Mouse (Mus musculus): Measurements from ENCODE around the gene Gm49320. TPM values are rescaled to one million over a fixed set of nuclear protein-coding genes. Genes with fewer than 3 reads are reported as not detected.
A peak's percentile ranks its signal among the peaks of the same experiment; 100 is the strongest.

Gm49320 gene
- polyA plus RNA-seq, 1 experiment from 2014 or later: 1.2 TPM

DNA sequence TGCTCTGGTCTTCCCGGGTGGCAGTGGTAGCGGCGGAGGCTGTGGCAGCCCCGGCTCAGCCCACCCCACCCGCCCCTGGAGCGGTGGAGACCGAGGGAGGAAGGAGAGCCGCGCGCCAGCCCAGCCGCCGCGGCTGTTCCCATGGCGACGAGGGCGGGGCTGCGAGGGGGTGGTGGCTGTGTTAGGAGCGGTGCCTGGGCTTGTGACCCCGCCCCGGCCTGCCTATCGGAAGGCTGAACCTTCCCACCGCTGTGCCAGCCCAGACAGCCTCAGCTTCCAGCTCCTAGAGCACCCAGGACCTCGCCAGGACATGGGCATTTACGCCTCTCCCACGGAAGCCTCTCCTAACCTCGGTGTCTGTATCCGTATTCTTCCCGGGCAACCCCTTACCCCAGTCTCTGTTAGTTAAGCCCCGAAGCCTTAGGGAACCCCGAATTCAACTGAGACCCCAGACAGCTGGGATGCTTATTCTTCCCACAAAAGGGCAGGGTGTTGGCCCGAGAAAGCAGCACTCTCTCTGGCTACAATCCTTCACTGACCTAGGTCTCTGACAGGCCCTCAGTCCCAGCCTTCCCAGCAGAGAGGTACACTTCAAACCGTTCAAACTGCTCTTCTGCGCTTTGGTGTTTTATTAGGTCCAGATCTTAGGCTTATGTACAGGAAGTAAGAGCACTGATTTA, 20.6 kb downstream of the Gm49320 start, which contains the start of gene Ctxn1:
Gene Ctxn1 (minus strand): TSS at position 150 of the 680 bp plus-strand sequence.
- H3K36me3 ChIP-seq (ENCODE audit: control insufficient read depth, insufficient read depth, low read length): peaks cover 8% of the 10 kb centered on the region; the same call in 1 of the 2 replicates
- no peaks in the 10 kb centered on the region for H3K27me3 ChIP-seq (ENCODE audit: control insufficient read depth, insufficient read depth, low read length)
- H3K4me3 ChIP-seq (ENCODE audit: low read depth, low read length): peak within 1 kb of the TSS; percentile 93
- H3K9ac ChIP-seq (ENCODE audit: low read depth, low read length): peak within 1 kb of the TSS; percentile 95
- ATAC-seq (ENCODE audit: low FRiP score) (peak; percentile 94), DNase-seq (ENCODE audit: low spot score) (peak; percentile 97)
- H3K27ac ChIP-seq (ENCODE audit: low read depth, low read length): peak within 1 kb of the TSS; percentile 96
- peaks cover 7% of the 10 kb centered on the region for H3K4me1 ChIP-seq (replicated peaks; ENCODE audit: control insufficient read depth, insufficient read depth, low read length)
- WGBS: 8% methylated on average over 24 of the region's 33 CpGs
- H3K4me2 ChIP-seq (replicated peaks; ENCODE audit: low read depth, low read length): peak within 1 kb of the TSS; percentile 80
- H3K9me3 ChIP-seq (ENCODE audit: control insufficient read depth, low read length): no peaks in the 10 kb centered on the region

DNA sequence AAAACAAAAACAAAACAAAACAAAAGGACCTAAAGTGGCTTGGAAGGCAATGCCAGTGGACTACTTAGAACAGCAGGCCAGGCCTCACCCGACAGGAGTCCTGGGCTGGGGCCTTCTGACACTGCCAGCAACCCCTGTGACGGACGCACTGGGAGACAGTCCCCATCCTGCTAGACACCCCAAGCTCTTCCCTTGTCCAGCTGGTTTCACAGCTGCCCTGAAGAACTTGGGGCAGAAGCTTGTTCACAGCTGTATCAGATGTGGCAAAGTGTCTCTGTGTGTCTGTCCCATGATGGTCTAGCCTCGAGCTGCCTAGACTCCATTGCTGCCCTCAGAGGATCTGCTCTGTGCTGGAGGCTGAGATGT, 21.1 kb downstream of the Gm49320 start:
- WGBS: 80% methylated on average over 4 of the region's 4 CpGs
- Histone ChIP-seq H3K9ac (ENCODE audit: low read depth, low read length) (no peak overlapping the region), H3K4me3 (ENCODE audit: low read depth, low read length) (no peak overlapping the region)

GRCm38 (mm10) chr8:4263105-4263791, 24.6 kb downstream of the Gm49320 start:
- Histone ChIP-seq H3K4me2 (replicated peaks; ENCODE audit: low read depth, low read length) (no peak overlapping the region), H3K27ac (ENCODE audit: low read depth, low read length) (no peak overlapping the region), H3K9ac (ENCODE audit: low read depth, low read length) (no peak overlapping the region), H3K9me3 (ENCODE audit: control insufficient read depth, low read length) (no peaks in the 10 kb centered on the region), H3K4me3 (ENCODE audit: low read depth, low read length) (no peak overlapping the region), H3K4me1 (replicated peaks; ENCODE audit: control insufficient read depth, insufficient read depth, low read length) (no peaks in the 10 kb centered on the region; the same call in 1 of the 2 replicates), H3K36me3 (ENCODE audit: control insufficient read depth, insufficient read depth, low read length) (peaks cover 14% of the 10 kb centered on the region; the same call in 1 of the 2 replicates), H3K27me3 (ENCODE audit: control insufficient read depth, insufficient read depth, low read length) (no peaks in the 10 kb centered on the region)
- no peak for DNase-seq (ENCODE audit: low spot score)
- no peak for ATAC-seq (ENCODE audit: low FRiP score)
- 93% methylated on average over 8 of the region's 8 CpGs for WGBS

More for the DNA sequence above, 21.1 kb downstream of the Gm49320 start:
- peaks cover 7% of the 10 kb centered on the region for H3K4me1 ChIP-seq (replicated peaks; ENCODE audit: control insufficient read depth, insufficient read depth, low read length)
- no peaks in the 10 kb centered on the region for H3K27me3 ChIP-seq (ENCODE audit: control insufficient read depth, insufficient read depth, low read length)
- H3K9me3 ChIP-seq (ENCODE audit: control insufficient read depth, low read length): no peaks in the 10 kb centered on the region
- peak overlapping the region; percentile 80; the same call in 1 of the 2 replicates for H3K4me2 ChIP-seq (replicated peaks; ENCODE audit: low read depth, low read length)
- DNase-seq (ENCODE audit: low spot score) (no peak), ATAC-seq (ENCODE audit: low FRiP score) (no peak)
- peaks cover 8% of the 10 kb centered on the region; the same call in 1 of the 2 replicates for H3K36me3 ChIP-seq (ENCODE audit: control insufficient read depth, insufficient read depth, low read length)
- H3K27ac ChIP-seq (ENCODE audit: low read depth, low read length): peak overlapping the region; percentile 96

DNA sequence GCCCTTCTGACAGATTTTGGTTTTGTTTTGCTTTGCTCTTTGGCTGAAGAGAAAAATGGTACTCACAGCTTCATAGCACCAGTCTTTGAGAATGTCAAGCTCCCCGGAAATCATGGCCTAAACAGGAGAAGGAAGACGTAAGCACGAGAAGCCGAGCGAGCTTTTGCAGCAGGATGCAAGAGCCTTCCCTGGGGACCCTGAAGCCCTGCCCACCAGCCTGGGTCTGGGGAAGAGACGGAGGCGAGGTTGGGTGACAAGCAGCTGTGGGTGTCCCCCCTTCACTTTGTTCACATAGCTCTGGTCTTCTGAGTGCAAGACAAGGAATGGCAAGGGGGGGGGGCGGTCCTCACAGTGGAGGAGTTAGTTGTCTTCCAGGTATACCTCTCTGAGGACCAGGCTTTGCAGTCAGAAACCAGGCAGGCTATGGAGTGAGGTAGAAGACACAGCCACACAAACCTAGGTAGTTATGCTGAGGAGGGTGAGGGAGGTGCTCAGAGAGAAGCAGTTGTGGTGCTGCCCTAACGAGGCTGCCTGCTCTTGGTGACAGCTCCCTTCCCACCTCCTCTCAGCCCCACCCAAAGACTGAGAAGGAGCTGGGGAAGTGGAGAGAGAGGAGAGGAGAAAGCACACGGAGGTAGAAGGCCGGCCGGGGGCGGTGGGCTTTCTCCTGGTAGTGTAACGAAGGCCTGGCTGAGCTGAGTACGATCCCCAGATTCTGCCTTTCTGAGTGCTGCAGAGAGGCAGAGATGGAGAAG, 26.7 kb downstream of the Gm49320 start:
- Histone ChIP-seq H3K4me3 (ENCODE audit: low read depth, low read length) (no peak overlapping the region), H3K4me2 (replicated peaks; ENCODE audit: low read depth, low read length) (no peak overlapping the region), H3K27me3 (ENCODE audit: control insufficient read depth, insufficient read depth, low read length) (no peaks in the 10 kb centered on the region), H3K36me3 (ENCODE audit: control insufficient read depth, insufficient read depth, low read length) (peaks cover 15% of the 10 kb centered on the region), H3K4me1 (replicated peaks; ENCODE audit: control insufficient read depth, insufficient read depth, low read length) (no peaks in the 10 kb centered on the region), H3K9me3 (ENCODE audit: control insufficient read depth, low read length) (no peaks in the 10 kb centered on the region), H3K9ac (ENCODE audit: low read depth, low read length) (no peak overlapping the region), H3K27ac (ENCODE audit: low read depth, low read length) (no peak overlapping the region)
- no peak for ATAC-seq (ENCODE audit: low FRiP score)
- 94% methylated on average over 15 of the region's 15 CpGs for WGBS
- no peak for DNase-seq (ENCODE audit: low spot score)

DNA sequence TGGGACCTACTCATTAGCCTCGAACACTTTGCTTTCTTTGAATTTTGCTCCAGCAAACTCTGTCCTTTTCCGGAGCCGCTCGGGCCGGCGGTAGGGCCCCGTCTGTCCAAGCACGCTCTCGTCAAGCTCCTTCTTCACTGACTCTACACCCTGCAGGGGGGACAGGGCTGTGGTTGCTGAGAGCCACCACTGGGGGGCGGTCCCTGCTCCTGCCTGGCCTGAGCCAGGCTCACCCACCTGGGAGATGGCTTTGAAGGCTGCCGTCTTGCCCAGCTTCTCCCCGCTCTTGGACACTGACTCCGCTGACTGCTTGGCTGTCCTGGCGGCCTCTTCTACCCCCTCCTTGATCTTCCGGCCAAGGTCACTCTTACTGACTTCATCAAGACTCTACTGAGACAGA, 29.0 kb downstream of the Gm49320 start:
- H3K36me3 ChIP-seq (ENCODE audit: control insufficient read depth, insufficient read depth, low read length): peaks cover 13% of the 10 kb centered on the region
- DNase-seq (ENCODE audit: low spot score): peak; percentile 33
- WGBS: 83% methylated on average over 15 of the region's 15 CpGs
- ATAC-seq (ENCODE audit: low FRiP score): peak; percentile 53; the same call in 1 of the 2 replicates
- H3K4me3 ChIP-seq (ENCODE audit: low read depth, low read length): no peak overlapping the region
- no peak overlapping the region for H3K4me2 ChIP-seq (replicated peaks; ENCODE audit: low read depth, low read length)
- no peaks in the 10 kb centered on the region for H3K4me1 ChIP-seq (replicated peaks; ENCODE audit: control insufficient read depth, insufficient read depth, low read length)
- H3K27me3 ChIP-seq (ENCODE audit: control insufficient read depth, insufficient read depth, low read length): no peaks in the 10 kb centered on the region
- H3K9me3 ChIP-seq (ENCODE audit: control insufficient read depth, low read length): no peaks in the 10 kb centered on the region
- no peak overlapping the region for H3K27ac ChIP-seq (ENCODE audit: low read depth, low read length)
- no peak overlapping the region for H3K9ac ChIP-seq (ENCODE audit: low read depth, low read length)

- Histone ChIP-seq H3K27me3 (ENCODE audit: control insufficient read depth, insufficient read depth, low read length) (no peaks in the 10 kb centered on the region), H3K36me3 (ENCODE audit: control insufficient read depth, insufficient read depth, low read length) (peaks cover 15% of the 10 kb centered on the region), H3K27ac (ENCODE audit: low read depth, low read length) (no peak overlapping the region), H3K9me3 (ENCODE audit: control insufficient read depth, low read length) (no peaks in the 10 kb centered on the region), H3K4me3 (ENCODE audit: low read depth, low read length) (no peak overlapping the region), H3K4me2 (replicated peaks; ENCODE audit: low read depth, low read length) (no peak overlapping the region), H3K4me1 (replicated peaks; ENCODE audit: control insufficient read depth, insufficient read depth, low read length) (no peaks in the 10 kb centered on the region), H3K9ac (ENCODE audit: low read depth, low read length) (no peak overlapping the region)
- DNase-seq (ENCODE audit: low spot score) (no peak), ATAC-seq (ENCODE audit: low FRiP score) (no peak)
- WGBS: 96% methylated on average over 6 of the region's 6 CpGs
These were observed 30.9 kb downstream of the Gm49320 start for GRCm38 (mm10) chr8:4269609-4270008.

- WGBS: under 1% methylated on average over 39 of the region's 39 CpGs
- Histone ChIP-seq H3K36me3 (ENCODE audit: control insufficient read depth, insufficient read depth, low read length) (peaks cover 2% of the 10 kb centered on the region; the same call in 1 of the 2 replicates), H3K9ac (ENCODE audit: low read depth, low read length) (peak within 1 kb of the TSS; percentile 70), H3K27ac (ENCODE audit: low read depth, low read length) (peak within 1 kb of the TSS; percentile 51; the same call in 1 of the 2 replicates), H3K9me3 (ENCODE audit: control insufficient read depth, low read length) (no peaks in the 10 kb centered on the region), H3K4me1 (replicated peaks; ENCODE audit: control insufficient read depth, insufficient read depth, low read length) (no peaks in the 10 kb centered on the region), H3K4me2 (replicated peaks; ENCODE audit: low read depth, low read length) (peak within 1 kb of the TSS; percentile 39), H3K4me3 (ENCODE audit: low read depth, low read length) (peak within 1 kb of the TSS; percentile 52), H3K27me3 (ENCODE audit: control insufficient read depth, insufficient read depth, low read length) (no peaks in the 10 kb centered on the region)
- DNase-seq (ENCODE audit: low spot score): peak; percentile 97
- peak; percentile 98 for ATAC-seq (ENCODE audit: low FRiP score)
These were observed 36.8 kb downstream of the Gm49320 start, which contains the start of gene Timm44 for GRCm38 (mm10) chr8:4275275-4276110. TSS of gene Timm44 (minus strand) at chr8:4275913.

- H3K9me3 ChIP-seq (ENCODE audit: control insufficient read depth, low read length): no peaks in the 10 kb centered on the region
- no peaks in the 10 kb centered on the region for H3K27me3 ChIP-seq (ENCODE audit: control insufficient read depth, insufficient read depth, low read length)
- WGBS: 32% methylated on average over 9 of the region's 9 CpGs
- H3K27ac ChIP-seq (ENCODE audit: low read depth, low read length): peak overlapping the region; percentile 51; the same call in 1 of the 2 replicates
- H3K4me2 ChIP-seq (replicated peaks; ENCODE audit: low read depth, low read length): peak overlapping the region; percentile 39
- peak overlapping the region; percentile 70 for H3K9ac ChIP-seq (ENCODE audit: low read depth, low read length)
- H3K36me3 ChIP-seq (ENCODE audit: control insufficient read depth, insufficient read depth, low read length): peaks cover 2% of the 10 kb centered on the region; the same call in 1 of the 2 replicates
- DNase-seq (ENCODE audit: low spot score) (no peak), ATAC-seq (ENCODE audit: low FRiP score) (no peak; the same call in 1 of the 2 replicates)
- peak overlapping the region; percentile 52 for H3K4me3 ChIP-seq (ENCODE audit: low read depth, low read length)
- no peaks in the 10 kb centered on the region for H3K4me1 ChIP-seq (replicated peaks; ENCODE audit: control insufficient read depth, insufficient read depth, low read length)
These were observed 37.4 kb downstream of the Gm49320 start for GRCm38 (mm10) chr8:4276111-4276465.

All from hindbrain, embryonic 11.5 days (tissue).